Mouse (Mus musculus) CD4-positive naive resting alpha-beta T cell, adult 57 days (primary cell): ENCODE measurements around the gene Mageh1. TPM values are rescaled to one million over a fixed set of nuclear protein-coding genes. Genes with fewer than 3 reads are reported as not detected.

Experiments
- total RNA-seq: library from RNA; stranded (reverse); gene quantifications from one replicate; pipeline ENCODE4 v1.2.4, GENCODE M21; 2023

Mageh1 gene
- total RNA-seq = not detected

DNA sequence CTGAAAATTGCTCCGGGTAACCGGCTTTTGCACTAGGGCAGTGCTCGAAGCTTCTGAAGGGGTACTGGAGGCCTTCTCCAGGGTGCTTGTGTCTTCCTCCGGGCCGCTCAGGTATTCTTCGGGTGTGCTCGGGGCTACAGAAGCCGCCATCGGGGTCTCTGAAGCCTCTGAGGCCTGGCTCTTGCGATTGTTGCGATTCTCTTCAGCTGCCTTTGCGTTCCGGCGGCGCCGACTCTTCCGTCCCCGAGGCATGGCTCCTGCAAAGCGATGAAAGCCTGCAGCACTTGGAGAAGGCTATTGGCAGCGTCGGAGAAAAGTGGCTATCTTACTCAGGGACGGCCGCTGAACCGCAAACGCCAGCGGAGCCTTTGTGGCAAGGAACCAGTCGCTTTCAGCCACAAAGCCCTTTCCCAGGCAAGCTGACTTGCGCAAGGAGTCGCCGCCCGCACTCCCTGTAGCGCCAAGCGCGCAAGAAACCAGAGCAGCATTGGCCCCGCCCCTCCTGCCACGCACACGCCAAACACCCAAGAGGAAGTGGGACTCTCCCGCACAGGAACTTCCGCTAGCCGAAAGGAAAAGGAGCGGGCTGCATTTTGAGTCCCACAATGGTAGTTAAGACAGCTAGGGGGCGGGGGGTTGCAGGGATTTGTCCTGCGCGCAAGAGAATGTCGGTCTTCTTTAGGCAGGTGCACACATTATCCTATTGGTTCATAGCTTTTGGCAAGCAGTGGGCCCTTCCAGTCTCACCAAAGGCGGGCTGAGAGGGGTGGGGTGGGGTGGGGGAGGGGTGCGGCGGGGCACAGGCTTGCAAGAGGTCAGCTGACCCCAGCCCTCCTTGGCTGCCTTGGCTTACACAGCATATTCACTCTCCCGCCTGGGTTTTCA, at the start of gene Mageh1:
Mageh1 (minus strand) TSS at position 489 of the 885 bp plus-strand sequence.

DNA sequence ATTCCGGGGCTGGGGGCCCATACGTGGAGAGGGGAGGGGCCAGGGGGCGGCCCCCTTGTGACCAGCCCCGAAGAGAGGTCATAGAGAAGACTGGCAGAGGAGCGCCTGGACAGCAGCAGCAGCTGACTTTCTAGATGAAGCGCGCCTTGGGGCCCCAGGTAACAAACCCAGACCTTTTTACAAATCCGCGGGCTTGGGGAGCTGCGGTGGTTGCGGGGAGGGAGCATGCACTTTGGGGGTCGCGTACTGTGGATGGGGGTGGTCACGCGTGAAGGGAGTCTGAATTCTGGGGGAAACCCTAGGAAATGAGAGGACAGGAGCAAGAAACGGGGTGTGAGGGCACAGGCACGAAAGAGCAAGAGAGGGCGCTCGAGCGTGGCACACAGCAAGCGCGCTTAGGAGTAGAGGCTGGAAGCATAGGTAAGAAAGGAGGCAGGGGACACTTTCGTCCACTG, 31.0 kb downstream of the Mageh1 start, which contains the start of gene Usp51:
Usp51 (plus strand) TSS at position 83 of the 455 bp plus-strand sequence.

Other genes starting within 250 kb of the Mageh1 start
- gene Usp51, start 31.1 kb downstream of the Mageh1 start, total RNA-seq = not detected
- not detected for gene Foxr2, start 81.2 kb upstream of the Mageh1 start, total RNA-seq
- 10.5 TPM for gene Rragb, start 102.4 kb upstream of the Mageh1 start, total RNA-seq
- gene Klf8, start 199.9 kb upstream of the Mageh1 start, total RNA-seq = 3.0 TPM